Mouse (Mus musculus): ENCODE results near the gene Gm13057. TPM values are rescaled to one million over a fixed set of nuclear protein-coding genes. Genes with fewer than 3 reads are reported as not detected.

Gene Gm13057
- polyA plus RNA-seq (2017; shearing (Covaris generic)) = not detected

DNA sequence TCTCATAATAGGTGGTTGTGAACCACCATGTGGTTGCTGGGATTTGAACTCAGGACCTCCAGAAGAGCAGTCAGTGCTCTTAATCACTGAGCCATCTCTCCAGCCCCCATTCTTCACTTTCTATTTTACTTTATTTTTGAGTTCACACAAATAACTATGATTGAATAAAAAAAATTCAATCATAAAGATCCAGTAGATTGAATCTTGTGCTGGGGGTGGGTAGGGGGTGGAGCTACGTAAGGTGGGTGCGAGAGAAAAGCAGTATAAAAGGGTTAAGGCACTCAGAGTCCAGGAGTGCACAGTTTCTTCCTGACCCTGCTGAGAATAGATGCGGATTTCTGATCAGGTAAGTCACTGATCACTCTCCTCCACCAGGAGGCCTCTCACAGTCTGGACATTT is at the start of gene Gm13057, which contains the start of gene BC080695:
Gm13057 (plus strand) TSS at position 310 of the 400 bp plus-strand sequence.
BC080695 (plus strand) TSS at position 301 of the 400 bp plus-strand sequence.

DNA sequence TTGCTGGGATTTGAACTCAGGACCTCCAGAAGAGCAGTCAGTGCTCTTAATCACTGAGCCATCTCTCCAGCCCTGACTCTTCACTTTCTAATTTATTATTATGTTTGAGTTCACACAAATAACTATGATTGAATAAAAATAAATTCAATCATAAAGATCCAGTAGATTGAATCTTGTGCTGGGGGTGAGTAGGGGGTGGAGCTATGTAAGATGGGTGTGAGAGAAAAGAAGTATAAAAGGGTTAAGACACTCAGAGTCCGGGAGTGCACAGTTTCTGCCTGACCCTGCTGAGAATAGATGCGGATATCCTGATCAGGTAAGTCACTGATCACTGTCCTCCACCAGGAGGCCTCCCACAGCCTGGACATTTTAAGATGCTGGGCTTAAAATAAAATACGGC is 40.5 kb upstream of the Gm13057 start, which contains the start of gene Gm13043:
Gm13043 (plus strand) TSS at position 301 of the 400 bp plus-strand sequence.

DNA sequence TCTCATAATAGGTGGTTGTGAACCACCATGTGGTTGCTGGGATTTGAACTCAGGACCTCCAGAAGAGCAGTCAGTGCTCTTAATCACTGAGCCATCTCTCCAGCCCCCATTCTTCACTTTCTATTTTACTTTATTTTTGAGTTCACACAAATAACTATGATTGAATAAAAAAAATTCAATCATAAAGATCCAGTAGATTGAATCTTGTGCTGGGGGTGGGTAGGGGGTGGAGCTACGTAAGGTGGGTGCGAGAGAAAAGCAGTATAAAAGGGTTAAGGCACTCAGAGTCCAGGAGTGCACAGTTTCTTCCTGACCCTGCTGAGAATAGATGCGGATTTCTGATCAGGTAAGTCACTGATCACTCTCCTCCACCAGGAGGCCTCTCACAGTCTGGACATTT is 15.9 kb upstream of the Gm13057 start, which contains the start of gene Gm13040:
Gm13040 (plus strand) TSS at position 301 of the 400 bp plus-strand sequence.

Other genes starting within 250 kb of the Gm13057 start
- not detected for gene Lrrc38, start 202.0 kb upstream of the Gm13057 start, polyA plus RNA-seq (2017; shearing (Covaris generic))
- gene Pramel1, start 157.3 kb upstream of the Gm13057 start, polyA plus RNA-seq (2017; shearing (Covaris generic)) = not detected
- gene Pramef8, start 139.3 kb upstream of the Gm13057 start, polyA plus RNA-seq (2017; shearing (Covaris generic)) = 39.9 TPM
- gene Oog4, start 101.4 kb upstream of the Gm13057 start, polyA plus RNA-seq (2017; shearing (Covaris generic)) = not detected
- not detected for gene Gm13043, start 40.4 kb upstream of the Gm13057 start, polyA plus RNA-seq (2017; shearing (Covaris generic))
- not detected for gene Gm13040, start 15.8 kb upstream of the Gm13057 start, polyA plus RNA-seq (2017; shearing (Covaris generic))
- 0.17 TPM for gene BC080695, start within 50 bp of the Gm13057 start, polyA plus RNA-seq (2017; shearing (Covaris generic))
- gene Gm13083, start 63.3 kb downstream of the Gm13057 start, polyA plus RNA-seq (2017; shearing (Covaris generic)) = not detected
- gene Gm13088, start 105.5 kb downstream of the Gm13057 start, polyA plus RNA-seq (2017; shearing (Covaris generic)) = not detected
- not detected for gene Gm13089, start 151.0 kb downstream of the Gm13057 start, polyA plus RNA-seq (2017; shearing (Covaris generic))
- not detected for gene Gm13078, start 167.7 kb downstream of the Gm13057 start, polyA plus RNA-seq (2017; shearing (Covaris generic))
- not detected for gene Gm13023, start 237.6 kb downstream of the Gm13057 start, polyA plus RNA-seq (2017; shearing (Covaris generic))

All from effector memory CD4-positive, alpha-beta T cell, adult 5 months (primary cell).